8 mouse cellular contexts compared by ENCODE assay signal in the genomic region with DNA sequence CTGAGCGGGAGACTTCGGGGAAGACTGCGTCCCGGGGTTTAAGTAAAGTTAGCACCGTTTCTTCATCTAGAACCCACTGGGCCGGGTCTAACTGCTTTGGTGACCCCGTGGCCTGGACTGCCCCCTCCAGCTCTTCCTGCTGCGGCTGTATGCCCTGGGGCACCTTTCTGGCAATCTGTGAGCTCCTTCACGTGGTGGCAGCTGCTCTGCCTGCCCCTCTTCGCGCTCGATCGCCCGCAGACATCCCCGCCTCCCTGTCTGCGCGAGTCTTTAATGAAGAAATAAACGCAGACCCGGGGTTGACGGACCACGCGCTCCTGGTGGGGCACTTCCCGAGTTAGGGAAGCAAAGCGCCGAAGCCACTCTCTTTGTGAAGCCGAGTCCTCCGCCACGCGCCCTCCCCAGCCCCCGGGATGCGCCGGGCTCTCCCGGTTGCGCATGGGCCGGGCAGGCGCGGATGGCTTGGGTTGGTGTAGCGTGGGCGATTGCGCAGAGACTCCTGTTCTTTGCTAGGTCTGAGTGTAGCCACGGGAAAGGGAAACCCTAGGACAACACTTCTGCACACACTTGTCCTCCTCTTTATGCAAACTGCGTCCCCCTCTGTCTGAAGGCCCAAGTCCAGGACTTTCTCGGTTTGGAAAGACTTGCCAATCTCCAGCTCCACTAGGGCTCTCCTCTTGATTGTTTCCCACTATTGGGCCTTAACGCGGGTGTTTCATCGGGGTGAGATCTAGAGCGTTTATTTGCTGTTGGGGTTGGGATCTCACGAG. TPM values are rescaled to one million over a fixed set of nuclear protein-coding genes. Genes with fewer than 3 reads are reported as not detected.
DNase-seq lines count a peak whose midpoint lies in the region.

No protein-coding gene starts in this region.

- peak; percentile 16 for DNase-seq in layer of hippocampus, adult 11-12 months (ENCODE audit: low spot score)
- no peak for DNase-seq in layer of hippocampus, adult 9-10 months (ENCODE audit: low spot score)
- DNase-seq in embryo, embryonic 11 days: peak; percentile 71
- peak; percentile 18 to 26 for DNase-seq in heart, postnatal 14 days
- peak; percentile 62 to 67 for DNase-seq in kidney, postnatal 36 days
- DNase-seq in lung, postnatal 10 days: peak; percentile 16
- DNase-seq in right cerebral cortex, postnatal 4 days: peak; percentile 29
- DNase-seq in cerebellum, adult 9-11 months: no peak

- intact Hi-C loops in heart, postnatal 14 days (cut with DNase I): loop anchor here (10.0 kb wide), 2 partner anchors 761 to 971 kb away; no protein-coding TSS in a partner anchor

RNA-seq across cellular contexts. Expression of a gene that starts 3.1 kb away (rescaled TPM):
- 1 to 10 TPM; 6.2 to 6.8 TPM for total RNA-seq in heart, postnatal 14 days (2021)

Comparison
In these comparisons a context has a peak if more than half of its experiments do, and no peak if none do; other contexts are left out.
1. DNase-seq: peak in layer of hippocampus, adult 11-12 months (single experiment), embryo, embryonic 11 days (single experiment), heart, postnatal 14 days (2 of 2), kidney, postnatal 36 days (2 of 2), lung, postnatal 10 days (single experiment) and right cerebral cortex, postnatal 4 days (single experiment); none in layer of hippocampus, adult 9-10 months (single experiment) and cerebellum, adult 9-11 months (single experiment).